Mouse (Mus musculus) kidney, postnatal 0 days (tissue): ENCODE results near the gene Nubp1. TPM values are rescaled to one million over a fixed set of nuclear protein-coding genes. Genes with fewer than 3 reads are reported as not detected.
A peak's percentile ranks its signal among the peaks of the same experiment; 100 is the strongest.

Experiments used
- ATAC-seq: fragments of 200-750 bp; cut with Nextera tagmentation; replicated peaks from 2 replicates; pipeline ENCODE4 v1.8.0; 2017; ENCODE audit warnings: low read depth, moderate number of reproducible peaks, moderate TSS enrichment, moderate library complexity; ENCODE audit not compliant: low FRiP score
- DNase-seq: peaks from one replicate; pipeline ENCODE4 v3.0.0-alpha.2; 2016; ENCODE audit warnings: low spot score
- H3K27ac ChIP-seq: fragments of 300-500 bp; sonication (generic); 2 replicates; pipeline ENCODE4 v1.5.1; 2014; ENCODE audit warnings: mild to moderate bottlenecking
- H3K27me3 ChIP-seq: fragments of 300-500 bp; sonication (generic); 2 replicates; pipeline ENCODE4 v1.6.1; 2014; ENCODE audit warnings: low read length, mixed read lengths; ENCODE audit not compliant: insufficient read depth
- H3K36me3 ChIP-seq: fragments of 300-500 bp; sonication (generic); 2 replicates; pipeline ENCODE4 v1.6.1; 2014; ENCODE audit warnings: low read length, mixed read lengths; ENCODE audit not compliant: insufficient read depth
- H3K4me1 ChIP-seq: fragments of 300-500 bp; sonication (generic); replicated peaks from 2 replicates; pipeline ENCODE4 v1.6.1; 2014; ENCODE audit warnings: antibody characterized with exemption, low read length, mixed read lengths; ENCODE audit not compliant: insufficient read depth
- H3K4me2 ChIP-seq: fragments of 300-500 bp; sonication (generic); 2 replicates; pipeline ENCODE4 v1.6.1; 2014; ENCODE audit warnings: mild to moderate bottlenecking, low read length, moderate library complexity, mixed read lengths
- H3K4me3 ChIP-seq: fragments of 300-500 bp; sonication (generic); replicated peaks from 2 replicates; pipeline ENCODE4 v1.5.1; 2014; ENCODE audit warnings: low read depth, low read length
- H3K9ac ChIP-seq: fragments of 300-500 bp; sonication (generic); 2 replicates; pipeline ENCODE4 v1.6.1; 2014; ENCODE audit warnings: low read depth, low read length
- H3K9me3 ChIP-seq: fragments of 300-500 bp; sonication (generic); replicated peaks from 2 replicates; pipeline ENCODE4 v1.6.1; 2016; ENCODE audit warnings: low read length, inconsistent platforms, mixed read lengths
- CTCF ChIP-seq: IDR thresholded peaks from 2 replicates; pipeline ENCODE4 v1.5.1; 2016; ENCODE audit warnings: antibody characterized with exemption, low read depth, mild to moderate bottlenecking, moderate library complexity
- WGBS: fragments of 180-500 bp; shearing (Covaris S2); extraction: QIAGEN DNeasy Blood & Tissue Kit; methylation state at CpG from one replicate; pipeline ENCODE4 v1.1.7; 2014; 5-methylcytosine and 5-hydroxymethylcytosine counted together
- polyA plus RNA-seq: library from polyadenylated mRNA; unstranded; fragments of >200 nt; fragmentation: Nextera tagmentation; extraction: Ambion mirVana; gene quantifications from 2 replicates; pipeline ENCODE4 v1.2.1, GENCODE M21; 2015

The Nubp1 gene
- polyA plus RNA-seq, 1 experiment from 2014 or later, result 55.7 TPM

- DNase-seq, result no peak
- H3K4me3 ChIP-seq, result no peak overlapping the region
- H3K36me3 ChIP-seq, result no peaks in the 10 kb centered on the region
- H3K27ac ChIP-seq, result no peak overlapping the region
- 52% methylated on average over 6 of the region's 6 CpGs for WGBS
- H3K4me2 ChIP-seq, result no peak overlapping the region
- 0 out of 2 replicates have a peak, but pooled peaks cover 3% of the 10 kb centered on the region for H3K4me1 ChIP-seq
- H3K9ac ChIP-seq, result no peak overlapping the region
- no peak for ATAC-seq
- H3K9me3 ChIP-seq, result no peaks in the 10 kb centered on the region
- no peak for TF ChIP-seq CTCF
- H3K27me3 ChIP-seq, result no peaks in the 10 kb centered on the region
Observed at GRCm38 (mm10) chr16:10453872-10454582, 42.3 kb downstream of the Nubp1 start.

- H3K27me3 ChIP-seq, result no peaks in the 10 kb centered on the region
- 16% methylated on average over 3 of the region's 3 CpGs for WGBS
- no peaks in the 10 kb centered on the region for H3K9me3 ChIP-seq
- peak; percentile 27 for DNase-seq
- TF ChIP-seq CTCF, result no peak
- H3K9ac ChIP-seq, result no peak overlapping the region
- H3K4me1 ChIP-seq, result 0 out of 2 replicates have a peak, but pooled peaks cover 3% of the 10 kb centered on the region
- no peak overlapping the region for H3K4me3 ChIP-seq
- H3K36me3 ChIP-seq, result no peaks in the 10 kb centered on the region
- H3K27ac ChIP-seq, result no peak overlapping the region
- H3K4me2 ChIP-seq, result no peak overlapping the region
- ATAC-seq, result no peak
Observed at GRCm38 (mm10) chr16:10454583-10454974, 42.8 kb downstream of the Nubp1 start.

- Histone ChIP-seq H3K36me3 (no peaks in the 10 kb centered on the region), H3K27me3 (no peaks in the 10 kb centered on the region), H3K27ac (no peak overlapping the region), H3K4me1 (no peaks in the 10 kb centered on the region), H3K9ac (no peak overlapping the region), H3K9me3 (no peaks in the 10 kb centered on the region), H3K4me3 (no peak overlapping the region), H3K4me2 (no peak overlapping the region)
- no peak for DNase-seq
- ATAC-seq, result no peak
- no peak for TF ChIP-seq CTCF
- 76% methylated on average over 2 of the region's 2 CpGs for WGBS
Observed at GRCm38 (mm10) chr16:10460188-10460587, 48.4 kb downstream of the Nubp1 start.

- Histone ChIP-seq H3K4me1 (no peaks in the 10 kb centered on the region), H3K9ac (no peak overlapping the region), H3K27ac (no peak overlapping the region), H3K36me3 (no peaks in the 10 kb centered on the region), H3K4me3 (no peak overlapping the region), H3K9me3 (no peaks in the 10 kb centered on the region), H3K27me3 (no peaks in the 10 kb centered on the region), H3K4me2 (no peak overlapping the region)
- no peak for TF ChIP-seq CTCF
- WGBS, result 86% methylated on average over 2 of the region's 2 CpGs
- no peak for DNase-seq
- ATAC-seq, result no peak
Observed at GRCm38 (mm10) chr16:10461178-10461577, 49.4 kb downstream of the Nubp1 start.

GRCm38 (mm10) chr16:10465011-10465681 lies 53.4 kb downstream of the Nubp1 start:
- DNase-seq, result peak; percentile 34

GRCm38 (mm10) chr16:10467391-10468107 lies 55.8 kb downstream of the Nubp1 start:
- ATAC-seq (no peak), DNase-seq (no peak)
- H3K4me2 ChIP-seq, result no peak overlapping the region
- H3K4me1 ChIP-seq, result no peaks in the 10 kb centered on the region
- no peaks in the 10 kb centered on the region for H3K36me3 ChIP-seq
- H3K27ac ChIP-seq, result no peak overlapping the region
- TF ChIP-seq CTCF, result no peak
- no peaks in the 10 kb centered on the region for H3K27me3 ChIP-seq
- H3K4me3 ChIP-seq, result no peak overlapping the region
- H3K9me3 ChIP-seq, result no peaks in the 10 kb centered on the region
- WGBS, result 28% methylated on average over 11 of the region's 11 CpGs
- H3K9ac ChIP-seq, result no peak overlapping the region

More at GRCm38 (mm10) chr16:10465011-10465681, 53.4 kb downstream of the Nubp1 start:
- whole genome bisulfite sequencing, result 15% methylated on average over 4 of the region's 4 CpGs
- H3K4me1 ChIP-seq, result no peaks in the 10 kb centered on the region
- no peaks in the 10 kb centered on the region for H3K36me3 ChIP-seq
- peak overlapping the region; percentile 44; the same call in 1 of the 2 replicates for H3K27ac ChIP-seq
- no peaks in the 10 kb centered on the region for H3K27me3 ChIP-seq
- no peak overlapping the region for H3K9ac ChIP-seq
- no peak overlapping the region for H3K4me3 ChIP-seq
- peak; percentile 95 for ATAC-seq
- H3K9me3 ChIP-seq, result no peaks in the 10 kb centered on the region
- no peak for TF ChIP-seq CTCF
- H3K4me2 ChIP-seq, result no peak overlapping the region
